Mouse (Mus musculus) thymus, adult 2 months (tissue): Measurements from ENCODE around the gene Msh3.

Experiments
- CTCF ChIP-seq: fragments of 200-500 bp; IDR thresholded peaks from 2 replicates; pipeline ENCODE4 v1.5.1; 2012; ENCODE audit warnings: mild to moderate bottlenecking, control low read depth, low read length, moderate library complexity, borderline replicate concordance; ENCODE audit not compliant: control insufficient read depth, poor library complexity, insufficient read depth; ENCODE audit errors: extremely low read depth
- POLR2A ChIP-seq: fragments of 200-500 bp; IDR thresholded peaks from 2 replicates; pipeline ENCODE4 v1.6.1; 2012; ENCODE audit warnings: mild to moderate bottlenecking, low read length, control low read depth, moderate library complexity; ENCODE audit not compliant: control insufficient read depth, poor library complexity, insufficient read depth; ENCODE audit errors: extremely low read depth

DNA sequence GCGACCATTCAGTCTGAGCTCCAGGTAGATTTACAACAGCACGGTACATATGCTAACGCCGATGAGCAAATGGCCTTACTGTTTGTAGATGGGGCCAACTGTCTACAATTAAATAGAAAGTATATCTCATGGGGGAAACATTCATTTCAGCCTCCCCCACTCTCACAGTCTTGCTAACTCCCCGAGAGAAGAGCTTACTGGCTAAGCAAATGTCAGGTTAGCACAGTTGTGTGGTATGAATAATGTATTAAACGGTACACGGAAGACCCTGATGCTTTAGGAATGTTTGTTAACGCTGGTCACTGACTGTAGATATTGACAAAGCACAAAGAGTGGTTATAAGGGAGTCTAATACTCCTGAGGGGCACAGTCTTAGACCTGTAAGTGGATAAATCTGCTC lies 10.8 kb downstream of the Msh3 start:
- TF ChIP-seq POLR2A = no peak
- TF ChIP-seq CTCF = no peak
